Mouse (Mus musculus) lung, adult 18-20 months (tissue): ENCODE data around the gene Lrba.

Experiments used
- DNase-seq, 2 experiments: peaks; one replicate each; pipeline ENCODE4 v3.0.0; 2022; ENCODE audit warnings: mixed read lengths in 2 of 2

Gene Lrba

DNA sequence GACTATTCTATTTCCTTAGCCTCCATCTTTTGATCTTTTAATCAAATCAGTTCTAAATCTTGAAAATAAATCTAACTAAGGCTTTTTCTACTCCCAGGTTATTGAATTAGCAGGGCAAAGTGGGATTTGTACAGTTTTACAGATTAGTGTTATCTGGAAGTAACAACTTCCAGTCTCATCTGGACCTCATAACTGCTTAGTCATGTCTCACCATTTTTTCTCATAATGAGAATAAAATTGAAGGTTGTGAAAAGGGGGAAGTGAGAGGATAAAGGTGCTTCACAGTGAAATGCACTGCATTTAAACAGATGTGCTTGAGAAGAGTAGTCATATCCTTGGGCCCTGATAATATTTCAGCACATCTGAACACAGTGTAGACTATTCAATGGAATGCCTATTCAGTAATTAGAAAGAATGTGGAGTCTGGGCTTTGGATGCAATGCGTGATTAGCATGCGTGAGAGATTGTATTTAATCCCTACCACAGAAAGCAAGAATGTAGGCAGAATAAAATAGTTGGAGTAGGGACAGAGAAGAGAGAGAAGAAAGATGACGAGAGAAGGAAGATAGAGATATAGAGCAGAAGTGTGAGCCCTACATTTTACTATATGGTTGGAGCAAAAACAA, 298.5 kb downstream of the Lrba start:
- no peak for DNase-seq

GRCm38 (mm10) chr3:86531531-86532269, 307.2 kb downstream of the Lrba start:
- DNase-seq = no peak

DNA sequence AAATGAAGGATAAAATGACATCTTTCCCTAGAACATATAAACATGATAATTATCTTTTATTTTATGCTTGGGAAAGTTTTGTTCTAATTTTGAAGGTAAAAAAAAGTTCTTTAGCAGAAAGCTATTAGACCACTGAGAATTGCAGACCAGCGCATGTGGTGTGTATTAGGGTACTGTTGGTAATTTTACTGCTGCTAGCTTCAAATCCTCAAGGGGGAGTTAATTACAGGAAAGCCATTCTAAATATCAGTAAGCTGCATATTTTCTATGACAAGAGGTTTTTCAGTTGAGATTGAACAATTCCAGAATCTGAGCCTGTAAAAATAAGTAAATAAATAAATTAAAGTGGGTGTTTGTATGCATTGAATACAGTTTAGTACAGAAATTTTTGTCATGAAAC, 312.3 kb downstream of the Lrba start:
- no peak for DNase-seq

GRCm38 (mm10) chr3:86538645-86539554, 314.4 kb downstream of the Lrba start:
- no peak for DNase-seq

DNA sequence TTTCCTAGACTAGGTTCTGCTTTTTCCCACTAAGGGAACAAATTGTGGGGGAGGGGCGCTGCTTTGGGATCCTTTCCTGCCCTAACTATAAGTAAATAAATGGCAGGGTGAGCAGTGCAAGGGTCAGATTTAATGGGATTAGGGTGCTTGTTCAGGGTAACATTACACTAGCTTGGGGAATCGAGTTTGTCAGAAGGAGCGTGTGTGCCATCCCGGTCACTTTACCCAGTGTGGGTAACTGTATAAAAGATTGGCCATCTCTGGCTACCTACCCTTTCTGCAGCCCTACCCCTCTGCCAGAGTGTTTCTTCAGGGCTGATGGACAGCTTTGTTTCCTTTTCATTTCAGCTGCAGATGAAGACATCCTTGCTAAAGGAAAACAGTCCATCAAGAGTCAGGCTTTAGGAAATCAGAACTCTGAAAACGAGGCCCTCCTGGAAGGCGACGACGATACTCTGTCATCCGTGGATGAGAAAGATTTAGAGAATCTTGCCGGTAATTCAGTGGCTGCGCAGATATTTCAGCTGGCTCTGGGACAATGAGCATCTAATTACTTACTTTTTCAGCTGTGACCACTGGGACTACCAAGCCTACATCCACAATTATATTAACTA, 315.2 kb downstream of the Lrba start:
- no peak for DNase-seq

DNA sequence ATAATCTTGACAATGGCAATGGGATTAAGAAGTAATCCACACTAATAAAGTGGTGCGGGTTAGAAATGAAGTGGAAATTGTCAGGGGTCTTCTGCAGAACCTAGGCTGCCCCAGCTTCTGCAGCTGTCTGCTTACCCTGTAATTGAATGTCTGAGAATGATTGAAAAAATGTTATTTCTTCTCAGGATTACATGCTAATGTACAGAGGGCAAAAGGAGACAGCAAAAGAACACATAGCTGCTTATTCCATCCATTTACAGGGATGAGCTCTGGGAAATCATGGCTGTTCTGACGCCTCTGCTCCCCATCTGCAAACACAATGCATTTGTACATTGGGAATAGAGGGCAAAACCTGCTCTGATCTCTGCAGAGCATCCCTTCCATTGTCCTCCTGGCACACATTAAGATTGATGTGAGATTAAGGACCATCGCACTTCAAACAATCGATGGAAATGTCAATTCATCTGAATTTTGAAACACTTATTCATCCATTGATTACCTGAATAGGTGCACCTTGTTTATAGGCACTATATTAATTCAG, 316.7 kb downstream of the Lrba start:
- DNase-seq = no peak

DNA sequence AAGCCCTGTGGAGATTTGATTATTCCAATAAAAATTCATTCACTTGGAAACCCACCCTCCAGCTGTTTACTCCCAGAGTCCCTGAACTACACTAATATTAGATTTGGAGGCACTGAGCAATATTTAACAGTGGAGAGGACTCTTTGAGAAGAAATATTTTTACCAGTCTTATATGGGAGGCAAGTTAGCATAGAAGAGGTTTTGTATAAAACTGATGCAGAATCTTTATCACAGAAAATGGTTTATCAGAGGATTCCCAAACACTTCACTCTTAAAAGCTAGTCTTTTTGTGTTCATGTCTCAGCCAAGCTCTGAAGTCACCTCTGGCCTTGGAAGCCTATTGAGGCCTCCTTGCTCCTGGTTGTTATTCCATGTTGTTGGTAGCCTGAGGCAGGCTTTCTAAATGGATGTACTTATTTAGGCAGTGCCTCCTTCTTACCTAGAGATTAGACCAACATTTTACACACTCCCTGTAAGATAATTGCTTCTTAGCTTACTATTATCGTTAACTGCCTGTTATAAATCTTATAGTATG, 317.4 kb downstream of the Lrba start:
- DNase-seq = no peak

DNA sequence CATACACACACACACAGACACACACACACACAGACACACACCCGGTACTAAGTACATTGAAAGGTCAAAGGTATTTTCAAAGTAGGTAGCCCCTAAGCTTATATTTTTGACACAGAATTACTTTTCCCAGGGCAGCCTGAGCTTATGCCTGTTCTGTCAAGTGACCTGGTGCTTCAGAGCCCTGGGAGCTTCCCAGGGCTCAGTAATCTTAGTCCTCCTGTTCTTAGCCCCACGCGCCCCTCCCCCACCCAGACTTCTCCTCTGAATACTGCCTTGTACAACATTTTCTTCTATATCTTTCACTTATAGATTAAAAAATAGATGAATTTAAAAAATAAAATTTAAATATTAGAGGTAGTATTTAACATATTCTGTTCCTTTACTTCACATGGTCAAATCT, 320.3 kb downstream of the Lrba start:
- DNase-seq = no peak

- no peak for DNase-seq
These were observed 321.5 kb downstream of the Lrba start for GRCm38 (mm10) chr3:86545945-86546344.

DNA sequence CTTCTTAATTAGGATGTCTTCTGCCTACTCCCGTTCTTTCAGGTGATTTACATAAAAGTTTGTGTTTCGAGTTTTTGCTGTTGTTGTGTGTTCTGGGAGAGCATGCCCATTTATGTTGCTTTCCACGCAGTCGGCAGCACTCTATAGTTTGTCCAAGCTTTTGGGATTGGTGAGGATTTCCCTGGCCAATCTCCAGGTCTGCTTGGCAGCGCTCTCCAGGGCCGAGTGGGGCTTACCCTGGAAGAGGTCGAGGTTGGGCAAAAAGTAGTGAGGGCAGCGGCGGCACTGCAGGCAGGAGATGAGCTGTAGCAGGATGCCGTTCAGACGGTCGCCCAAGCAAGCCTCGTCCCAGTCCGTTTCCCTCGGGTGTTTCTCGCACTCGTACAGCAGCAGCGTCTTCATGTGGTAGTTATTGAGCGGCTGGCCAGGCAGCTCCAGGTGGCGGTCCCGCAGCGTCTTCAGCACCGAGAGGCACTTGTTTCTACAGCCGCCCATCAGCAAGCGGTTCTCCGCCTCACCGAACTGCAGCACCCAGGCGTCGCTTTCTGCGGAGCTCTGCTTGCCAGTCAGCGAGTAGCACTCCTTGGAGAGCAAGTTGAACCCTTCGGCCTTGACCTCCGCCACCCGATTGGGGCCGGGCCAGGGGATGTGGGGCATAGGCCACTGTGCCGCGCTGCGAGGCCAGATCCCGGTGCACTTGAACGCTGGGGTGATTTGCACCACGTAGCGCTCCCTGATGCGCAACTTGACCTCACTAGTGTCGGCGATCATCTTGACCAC, 322.2 kb downstream of the Lrba start:
- peak in 1 of 2 experiments; percentile 24 for DNase-seq

GRCm38 (mm10) chr3:86547251-86547791, 322.8 kb downstream of the Lrba start:
- no peak for DNase-seq

DNA sequence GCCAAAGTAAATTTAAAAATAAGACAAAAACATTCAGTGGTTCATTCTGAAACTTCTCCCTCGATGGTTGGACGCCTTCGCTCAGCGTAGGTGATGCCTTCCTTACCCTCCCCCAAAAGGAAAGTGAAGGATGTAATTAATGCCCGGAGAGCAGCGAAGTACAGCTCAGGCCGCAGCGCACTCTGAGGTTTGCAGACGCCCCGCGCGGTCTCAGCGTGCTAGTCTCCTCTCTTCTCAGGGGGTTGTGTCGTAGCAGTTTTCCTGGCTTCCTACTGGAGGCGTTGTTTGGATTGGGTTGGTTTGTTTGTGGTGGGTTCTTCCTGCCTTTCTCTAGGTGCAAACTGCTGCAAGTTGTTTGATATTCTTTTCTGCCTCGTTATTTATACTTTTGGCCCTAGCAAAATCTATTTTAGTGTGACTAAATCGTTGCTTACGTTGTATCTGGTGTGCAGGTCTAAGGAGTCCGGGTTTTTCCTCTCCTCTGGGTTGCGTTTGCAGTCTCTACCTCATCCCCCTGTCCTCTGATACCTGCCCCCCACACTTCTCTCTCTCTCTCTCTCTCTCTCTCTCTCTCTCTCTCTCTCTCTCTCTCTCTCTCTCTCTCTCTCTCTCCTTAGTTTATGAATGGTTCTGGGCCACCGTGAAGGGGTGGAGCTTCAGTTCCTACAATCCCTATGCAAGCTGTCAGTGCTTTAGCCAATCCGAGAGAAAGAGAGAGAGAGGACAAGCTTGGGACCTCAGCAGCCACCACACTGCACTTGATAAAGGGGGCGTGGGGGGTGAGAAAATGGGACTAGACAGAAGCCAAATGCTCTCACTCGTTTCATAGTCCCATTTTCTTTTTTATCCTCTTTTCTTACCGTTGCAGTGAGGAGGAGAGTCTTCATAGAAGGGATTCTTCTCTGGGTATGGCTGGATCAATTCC, 323.9 kb downstream of the Lrba start, which contains the start of gene Mab21l2:
Mab21l2 (minus strand) TSS at position 539 of the 925 bp plus-strand sequence.
- no peak for DNase-seq

- DNase-seq = no peak
These were observed 326.0 kb downstream of the Lrba start for GRCm38 (mm10) chr3:86550301-86551010.

DNA sequence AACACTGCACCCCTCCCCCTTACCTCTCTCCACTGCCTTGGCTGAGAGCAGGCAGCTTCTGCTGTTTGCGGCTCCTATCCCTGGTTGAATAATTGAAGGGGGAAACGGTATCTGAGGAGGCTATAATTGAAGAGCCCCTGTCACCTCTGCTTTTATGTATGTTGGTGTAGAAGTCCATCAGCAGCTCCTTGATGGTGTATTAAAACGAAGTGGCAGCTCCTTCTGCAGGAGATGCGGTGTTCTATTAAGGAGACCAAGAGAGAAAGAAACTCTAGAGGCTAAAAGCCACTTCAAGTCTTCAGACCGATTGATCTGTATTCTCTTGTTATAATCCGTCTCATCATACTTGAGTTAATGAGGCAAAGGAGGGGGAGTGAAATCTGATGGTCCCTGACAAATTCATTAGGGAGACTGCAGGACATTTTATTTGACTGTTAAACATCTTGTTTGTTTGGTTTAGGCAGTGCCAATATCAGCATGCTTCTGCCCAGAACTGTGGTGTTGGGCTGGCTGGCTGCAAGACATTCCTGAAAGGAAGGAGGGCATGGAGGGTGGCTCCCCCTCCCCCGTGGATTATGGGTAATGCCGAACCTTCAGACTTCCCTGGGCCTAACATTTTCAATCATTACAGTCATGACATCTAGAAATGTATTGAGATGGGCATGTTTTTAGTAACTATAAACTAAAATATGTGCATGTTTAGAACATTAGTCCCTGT, 326.7 kb downstream of the Lrba start:
- DNase-seq = no peak

- no peak for DNase-seq
These were observed 327.7 kb downstream of the Lrba start for GRCm38 (mm10) chr3:86552170-86552569.

- no peak for DNase-seq
These were observed 334.5 kb downstream of the Lrba start for GRCm38 (mm10) chr3:86558976-86559375.

GRCm38 (mm10) chr3:86559635-86560034, 335.2 kb downstream of the Lrba start:
- no peak for DNase-seq

DNA sequence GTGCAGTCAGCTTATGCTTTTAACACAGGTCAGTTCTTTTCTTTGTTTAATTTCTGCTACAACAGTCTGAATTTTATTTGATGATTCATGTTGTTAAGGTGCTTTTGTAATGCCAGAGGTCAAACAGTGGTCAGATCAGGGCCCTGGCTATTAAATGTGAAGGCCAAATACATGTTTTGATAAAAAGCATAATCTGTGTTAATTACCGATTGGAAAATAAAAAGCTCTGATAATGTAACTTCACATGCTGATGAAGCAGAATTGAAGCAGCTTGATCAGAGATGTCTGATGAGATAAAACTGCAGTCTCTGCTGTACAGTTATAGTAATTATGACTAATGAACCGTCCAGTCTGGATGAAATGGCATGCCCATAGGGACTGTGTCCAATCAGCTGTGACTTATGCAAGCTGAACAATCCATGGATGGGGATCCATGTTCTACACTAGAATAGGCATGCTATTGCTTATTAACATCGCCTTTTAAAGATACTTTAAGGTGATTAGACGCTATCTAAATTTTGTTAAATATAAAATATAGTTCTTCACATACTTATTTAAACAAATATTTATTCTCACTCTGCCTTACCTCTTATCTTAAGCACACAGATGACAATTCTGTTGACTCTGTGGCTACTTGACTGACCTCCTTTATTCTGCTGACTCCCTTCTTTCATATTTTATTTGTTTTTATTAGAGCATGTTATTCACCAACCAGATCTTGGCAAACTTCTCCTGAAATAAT, 336.0 kb downstream of the Lrba start:
- DNase-seq = no peak
